Mouse (Mus musculus) hindbrain, embryonic 12.5 days (tissue): ENCODE data around the gene Pgpep1l. TPM values are rescaled to one million over a fixed set of nuclear protein-coding genes. Genes with fewer than 3 reads are reported as not detected.

ENCODE experiments used
- ATAC-seq: fragments of 200-750 bp; cut with Nextera tagmentation; 2 replicates; pipeline ENCODE4 v1.8.0; 2017; ENCODE audit warnings: moderate TSS enrichment; ENCODE audit not compliant: low FRiP score
- H3K27ac ChIP-seq: fragments of 300-500 bp; sonication (generic); 2 replicates; pipeline ENCODE4 v1.5.1; 2016; ENCODE audit warnings: mild to moderate bottlenecking
- H3K27me3 ChIP-seq: fragments of 300-500 bp; sonication (generic); 2 replicates; pipeline ENCODE4 v1.6.1; 2016; ENCODE audit warnings: mild to moderate bottlenecking
- H3K36me3 ChIP-seq: fragments of 300-500 bp; sonication (generic); 2 replicates; pipeline ENCODE4 v1.6.1; 2016; ENCODE audit warnings: mild to moderate bottlenecking
- H3K4me1 ChIP-seq: fragments of 300-500 bp; sonication (generic); 2 replicates; pipeline ENCODE4 v1.6.1; 2016
- H3K4me2 ChIP-seq: fragments of 300-500 bp; sonication (generic); replicated peaks from 2 replicates; pipeline ENCODE4 v1.6.1; 2016; ENCODE audit warnings: mild to moderate bottlenecking
- H3K4me3 ChIP-seq: fragments of 300-500 bp; sonication (generic); 2 replicates; pipeline ENCODE4 v1.5.1; 2016; ENCODE audit warnings: mild to moderate bottlenecking
- H3K9ac ChIP-seq: fragments of 300-500 bp; sonication (generic); 2 replicates; pipeline ENCODE4 v1.6.1; 2016; ENCODE audit warnings: mild to moderate bottlenecking, moderate library complexity
- H3K9me3 ChIP-seq: fragments of 300-500 bp; sonication (generic); replicated peaks from 2 replicates; pipeline ENCODE4 v1.6.1; 2016; ENCODE audit warnings: mild to moderate bottlenecking
- WGBS: fragments of 180-500 bp; shearing (Covaris S2); methylation state at CpG from one replicate; pipeline ENCODE4 v1.1.7; 2016; 5-methylcytosine and 5-hydroxymethylcytosine counted together
- polyA plus RNA-seq: library from polyadenylated mRNA; unstranded; fragments of >200 nt; fragmentation: Nextera tagmentation; extraction: Ambion mirVana; gene quantifications from 2 replicates; pipeline ENCODE4 v1.2.1, GENCODE M21; 2016

Gene Pgpep1l
- not detected in 2 replicates for polyA plus RNA-seq

DNA sequence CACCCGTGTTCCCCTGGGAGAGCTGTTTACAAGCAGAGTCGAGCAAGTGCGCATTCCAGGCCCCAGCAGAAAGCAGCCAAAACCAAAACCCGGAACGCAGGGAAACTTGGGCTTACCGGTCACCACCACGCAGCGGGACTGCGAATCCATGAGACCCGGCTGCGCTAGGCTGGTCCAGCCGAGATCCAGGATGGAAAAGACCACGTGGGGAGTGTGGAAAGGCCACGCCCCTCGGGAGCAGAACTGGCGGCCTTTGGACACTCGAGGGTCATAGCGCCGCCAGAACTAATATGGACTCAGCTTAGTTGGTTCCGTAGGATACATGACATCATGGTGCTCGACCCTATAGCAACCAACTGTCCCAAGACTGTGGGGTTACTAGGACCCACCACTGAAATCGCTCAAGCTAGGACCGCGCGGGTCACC lies at the start of gene Pgpep1l:
TSS of gene Pgpep1l (minus strand) at position 206 of the 426 bp plus-strand sequence.
- H3K36me3 ChIP-seq: no peaks in the 10 kb centered on the region
- peak within 1 kb of the TSS; percentile 14 for H3K4me3 ChIP-seq
- H3K27ac ChIP-seq: no peak within 1 kb of the TSS
- H3K9me3 ChIP-seq: 0 out of 2 replicates have a peak, but pooled peaks cover 3% of the 10 kb centered on the region
- peaks cover 15% of the 10 kb centered on the region for H3K27me3 ChIP-seq
- peak within 1 kb of the TSS; percentile 51 for H3K4me2 ChIP-seq
- H3K4me1 ChIP-seq: peaks cover 26% of the 10 kb centered on the region
- H3K9ac ChIP-seq: no peak within 1 kb of the TSS
- peak; percentile 53; the same call in 1 of the 2 replicates for ATAC-seq
- 8% methylated on average over 25 of the region's 25 CpGs for WGBS

DNA sequence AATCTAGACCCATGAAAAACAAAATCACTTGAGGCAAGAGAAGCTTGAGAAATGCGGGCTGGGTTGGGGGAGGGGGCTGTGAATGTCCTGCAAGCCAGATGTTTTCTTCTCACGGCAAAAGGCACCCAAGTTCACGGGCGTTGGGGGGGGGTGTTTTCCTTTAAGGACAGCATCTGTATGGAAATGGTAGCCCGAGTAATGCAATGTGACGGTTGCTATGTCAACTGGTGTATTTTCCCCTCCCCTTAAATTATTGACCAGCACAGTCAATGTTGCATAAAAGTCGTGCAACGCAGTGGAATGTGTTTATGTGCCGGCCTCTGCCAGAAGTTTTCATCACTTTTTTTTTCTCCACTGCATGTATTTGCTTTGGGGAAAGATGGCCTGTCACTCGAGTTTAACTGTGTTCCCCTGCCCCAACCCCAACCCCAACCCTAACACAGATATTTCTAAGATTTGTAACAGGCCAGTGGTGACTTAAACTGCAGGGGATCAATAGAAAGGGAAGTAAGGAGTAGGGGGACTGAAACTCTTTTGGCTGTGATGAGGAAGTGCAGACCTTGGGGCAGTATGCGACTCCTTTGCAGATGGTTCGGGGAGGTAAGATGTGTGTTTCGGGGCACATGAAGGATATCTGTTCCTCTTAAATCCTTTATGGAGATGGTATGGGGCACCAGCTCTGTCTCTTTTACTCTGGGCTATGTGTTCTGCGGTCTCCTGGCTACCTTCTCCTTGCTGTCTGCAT lies 49.2 kb upstream of the Pgpep1l start:
- no peak overlapping the region for H3K4me3 ChIP-seq
- H3K9ac ChIP-seq: no peak overlapping the region
- H3K27ac ChIP-seq: no peak overlapping the region
- WGBS: 64% methylated on average over 14 of the region's 14 CpGs
- H3K36me3 ChIP-seq: no peaks in the 10 kb centered on the region
- no peaks in the 10 kb centered on the region for H3K9me3 ChIP-seq
- H3K4me1 ChIP-seq: 0 out of 2 replicates have a peak, but pooled peaks cover 4% of the 10 kb centered on the region
- H3K27me3 ChIP-seq: no peaks in the 10 kb centered on the region
- no peak for ATAC-seq
- no peak overlapping the region for H3K4me2 ChIP-seq

DNA sequence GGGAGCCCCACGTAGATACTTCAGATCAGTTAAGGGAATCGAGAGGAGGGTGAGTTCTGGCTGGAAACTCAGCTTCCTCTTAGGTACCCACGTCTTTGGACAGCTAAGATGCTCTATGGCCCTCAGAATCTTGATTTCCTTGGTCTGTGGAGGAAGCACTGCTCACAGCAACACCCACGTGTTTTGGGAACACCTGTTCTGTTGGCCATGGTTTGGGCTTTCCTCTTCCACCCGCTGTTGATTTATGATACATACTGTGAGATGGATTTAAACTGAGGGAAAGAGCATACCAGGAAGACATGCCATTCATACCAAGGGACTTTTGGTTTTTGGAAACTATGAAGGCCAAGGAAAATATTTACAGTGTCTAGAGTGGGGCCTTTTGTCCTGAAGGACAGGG lies 48.4 kb upstream of the Pgpep1l start:
- no peaks in the 10 kb centered on the region for H3K27me3 ChIP-seq
- no peaks in the 10 kb centered on the region for H3K36me3 ChIP-seq
- 0 out of 2 replicates have a peak, but pooled peaks cover 4% of the 10 kb centered on the region for H3K4me1 ChIP-seq
- no peak for ATAC-seq
- H3K9me3 ChIP-seq: no peaks in the 10 kb centered on the region
- H3K4me2 ChIP-seq: no peak overlapping the region
- no peak overlapping the region for H3K4me3 ChIP-seq
- H3K9ac ChIP-seq: no peak overlapping the region
- H3K27ac ChIP-seq: no peak overlapping the region
- 86% methylated on average over 5 of the region's 5 CpGs for WGBS

DNA sequence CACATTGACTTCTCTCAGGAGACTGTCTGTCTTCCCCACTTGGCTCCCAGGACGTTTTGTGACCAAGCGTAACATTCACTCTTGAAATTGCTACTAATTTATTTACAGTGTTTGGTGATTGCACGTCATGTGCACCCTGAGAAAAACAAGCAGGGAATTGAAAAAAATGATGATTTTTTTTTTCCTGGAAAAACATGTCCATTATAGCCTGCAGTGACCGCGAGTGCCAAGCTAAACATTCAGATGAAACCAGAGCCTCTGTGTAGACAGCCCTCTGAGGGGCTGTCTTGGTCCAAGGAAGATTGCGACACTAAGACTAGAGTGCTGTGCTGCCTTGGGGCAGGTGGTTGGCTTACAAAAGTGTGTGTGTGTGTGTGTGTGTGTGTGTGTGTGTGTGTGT lies 47.4 kb upstream of the Pgpep1l start:
- Histone ChIP-seq H3K9me3 (no peaks in the 10 kb centered on the region), H3K4me2 (no peak overlapping the region), H3K4me1 (0 out of 2 replicates have a peak, but pooled peaks cover 4% of the 10 kb centered on the region), H3K27me3 (no peaks in the 10 kb centered on the region), H3K27ac (no peak overlapping the region), H3K9ac (no peak overlapping the region), H3K36me3 (no peaks in the 10 kb centered on the region), H3K4me3 (no peak overlapping the region)
- WGBS: 82% methylated on average over 6 of the region's 6 CpGs
- no peak for ATAC-seq

DNA sequence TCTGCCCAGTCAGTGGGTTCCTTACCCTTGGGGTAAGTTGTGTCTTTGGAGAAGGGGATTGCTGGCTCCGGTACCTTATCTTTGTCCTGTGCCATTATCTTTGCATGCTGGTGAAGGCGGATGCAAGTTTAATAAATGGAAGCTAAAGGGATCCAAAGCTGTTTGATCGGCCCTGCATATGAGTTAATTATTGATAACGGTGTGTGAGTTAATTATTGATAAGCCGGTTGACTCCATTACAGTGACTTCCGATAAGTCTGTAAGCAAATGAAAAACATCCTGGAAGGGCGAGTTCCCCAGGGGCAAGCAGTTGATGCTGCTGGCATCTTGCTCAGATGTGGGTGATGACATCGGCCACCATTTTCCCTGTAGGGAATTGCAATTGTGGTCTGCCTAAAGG lies 42.7 kb upstream of the Pgpep1l start:
- WGBS: 89% methylated on average over 8 of the region's 8 CpGs
- Histone ChIP-seq H3K4me1 (0 out of 2 replicates have a peak, but pooled peaks cover 5% of the 10 kb centered on the region), H3K36me3 (no peaks in the 10 kb centered on the region), H3K9me3 (no peaks in the 10 kb centered on the region), H3K27me3 (no peaks in the 10 kb centered on the region), H3K27ac (no peak overlapping the region), H3K4me2 (no peak overlapping the region), H3K4me3 (no peak overlapping the region), H3K9ac (no peak overlapping the region)
- ATAC-seq: no peak

DNA sequence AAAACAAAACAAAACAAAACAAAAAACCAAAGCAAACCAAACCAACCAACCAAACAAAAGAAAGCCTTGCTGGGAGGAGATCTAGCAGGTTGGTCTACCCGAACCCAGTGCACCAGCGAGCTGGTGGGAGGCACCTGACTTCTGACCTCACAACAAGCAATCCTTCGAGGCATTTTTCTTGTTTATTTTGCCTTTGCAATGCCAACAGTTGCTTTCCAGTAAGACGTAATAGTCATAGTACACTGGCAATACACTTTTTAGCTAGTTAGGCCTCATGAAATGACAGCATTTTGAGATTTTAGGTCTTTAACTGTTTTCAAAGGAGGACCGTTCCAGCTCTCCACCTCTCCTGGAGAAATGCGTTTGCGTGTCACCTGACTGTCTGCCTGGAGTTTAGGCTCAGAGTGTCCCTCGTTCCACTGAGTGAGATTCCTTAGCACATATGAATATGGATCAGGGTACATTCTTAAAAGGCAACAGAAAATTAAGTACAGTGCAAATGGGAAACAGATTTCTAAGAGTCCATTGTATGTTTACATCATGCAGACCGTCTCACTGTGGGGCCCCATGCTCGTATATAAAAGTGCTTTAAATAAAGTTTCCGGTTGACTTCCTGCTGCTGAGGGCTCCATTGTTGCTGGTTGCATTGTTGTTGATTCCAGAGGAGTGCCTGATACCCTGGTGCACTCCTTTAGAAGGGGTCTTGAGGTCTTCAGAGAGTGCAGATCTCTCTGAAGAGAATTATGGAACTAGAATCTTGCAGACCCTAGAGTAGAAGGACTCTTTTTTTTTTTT lies 41.9 kb upstream of the Pgpep1l start:
- no peaks in the 10 kb centered on the region for H3K36me3 ChIP-seq
- no peak overlapping the region for H3K9ac ChIP-seq
- H3K27me3 ChIP-seq: no peaks in the 10 kb centered on the region
- no peak overlapping the region for H3K4me3 ChIP-seq
- ATAC-seq: no peak
- no peak overlapping the region for H3K27ac ChIP-seq
- H3K4me1 ChIP-seq: 0 out of 2 replicates have a peak, but pooled peaks cover 5% of the 10 kb centered on the region
- no peaks in the 10 kb centered on the region for H3K9me3 ChIP-seq
- no peak overlapping the region for H3K4me2 ChIP-seq
- 45% methylated on average over 11 of the region's 11 CpGs for WGBS

DNA sequence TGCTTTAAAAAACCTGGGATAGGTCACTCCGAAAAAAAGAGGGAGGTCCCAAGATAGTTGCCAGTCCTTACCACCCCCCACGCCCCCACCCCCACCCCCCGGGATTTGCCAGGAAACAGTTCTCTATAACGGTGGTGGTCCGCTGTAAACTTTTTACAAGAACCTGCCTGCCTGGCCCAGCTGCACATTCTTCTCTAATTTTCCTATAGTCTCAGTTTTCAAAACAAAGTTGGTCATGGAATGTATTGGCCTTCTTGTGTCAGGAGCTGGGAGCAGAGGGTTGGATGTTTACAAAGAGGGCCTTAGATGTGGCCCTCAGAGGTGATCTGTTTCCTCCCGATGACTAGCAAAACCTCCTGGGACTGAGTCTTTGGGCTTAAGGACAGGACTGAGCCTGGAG lies 39.7 kb upstream of the Pgpep1l start:
- ATAC-seq: no peak

DNA sequence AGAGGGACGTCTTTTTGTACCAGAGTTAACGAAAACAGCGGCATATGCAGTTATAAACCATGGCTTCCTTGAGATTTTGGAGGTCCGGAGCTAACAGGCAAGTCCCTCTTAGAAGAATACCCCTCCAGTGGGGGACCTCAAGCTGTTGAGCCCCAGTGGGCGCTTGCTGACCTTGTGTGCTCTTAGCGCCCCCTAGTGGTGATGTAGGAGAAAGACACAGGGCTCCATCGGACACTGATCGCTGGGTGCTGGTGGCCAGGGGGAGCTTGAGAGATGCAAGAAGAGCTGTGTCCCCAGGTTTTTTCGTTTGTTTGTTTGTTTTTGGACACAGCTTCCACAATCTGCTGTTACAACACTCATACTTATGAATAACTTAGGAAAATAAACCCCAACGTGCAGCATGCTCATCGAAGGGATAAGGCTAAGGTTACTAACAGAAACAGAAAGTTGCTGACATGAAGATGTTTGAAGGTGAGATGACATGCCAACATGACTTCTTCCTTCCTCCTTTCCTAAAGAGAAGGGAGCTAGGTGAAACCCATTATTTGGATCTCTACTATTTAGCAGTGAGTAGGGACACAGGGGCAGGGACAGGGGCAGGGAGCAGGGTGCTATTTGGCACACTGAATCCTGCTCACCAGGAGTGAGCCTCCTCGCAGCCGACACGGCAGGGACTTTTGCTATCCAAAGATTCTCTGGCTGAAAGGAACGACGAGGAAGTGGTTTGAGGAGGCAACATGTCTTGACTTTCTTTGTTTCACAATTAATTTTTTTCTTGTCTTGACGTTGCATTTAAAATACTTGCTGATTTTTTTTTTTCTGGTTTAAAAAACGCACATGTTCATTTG lies 38.8 kb upstream of the Pgpep1l start:
- Histone ChIP-seq H3K4me1 (0 out of 2 replicates have a peak, but pooled peaks cover 5% of the 10 kb centered on the region), H3K9ac (no peak overlapping the region), H3K27ac (no peak overlapping the region), H3K4me2 (peak overlapping the region; percentile 11; the same call in 1 of the 2 replicates), H3K4me3 (no peak overlapping the region), H3K27me3 (no peaks in the 10 kb centered on the region), H3K36me3 (no peaks in the 10 kb centered on the region), H3K9me3 (no peaks in the 10 kb centered on the region)
- peak; percentile 86 for ATAC-seq
- WGBS: 30% methylated on average over 18 of the region's 18 CpGs

More for the DNA sequence above, 39.7 kb upstream of the Pgpep1l start:
- Histone ChIP-seq H3K27ac (no peak overlapping the region), H3K4me2 (no peak overlapping the region), H3K36me3 (no peaks in the 10 kb centered on the region), H3K9me3 (no peaks in the 10 kb centered on the region), H3K9ac (no peak overlapping the region), H3K27me3 (no peaks in the 10 kb centered on the region), H3K4me1 (0 out of 2 replicates have a peak, but pooled peaks cover 5% of the 10 kb centered on the region), H3K4me3 (no peak overlapping the region)
- WGBS: 55% methylated on average over 6 of the region's 6 CpGs

DNA sequence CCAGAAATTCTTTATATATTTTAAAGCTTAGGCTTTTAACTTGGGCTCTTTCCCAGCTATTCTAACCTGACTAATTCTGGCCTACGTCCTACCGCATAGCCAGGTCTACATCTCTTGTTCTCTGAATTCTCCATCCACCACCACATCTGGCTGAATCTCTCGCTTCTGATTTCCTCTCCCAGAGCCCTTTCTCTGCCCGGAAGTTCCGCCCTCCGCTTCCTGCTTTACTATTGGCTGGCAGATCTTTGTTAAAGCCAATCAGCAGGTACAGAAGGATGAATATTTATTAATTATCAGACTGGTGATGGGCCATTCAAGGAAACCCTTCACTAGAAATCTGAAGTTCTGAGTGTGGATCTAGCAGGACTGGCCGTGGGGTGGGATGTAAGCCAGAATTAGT lies 37.1 kb upstream of the Pgpep1l start:
- ATAC-seq: no peak
- 83% methylated on average over 7 of the region's 7 CpGs for WGBS
- no peak overlapping the region for H3K4me2 ChIP-seq
- no peaks in the 10 kb centered on the region for H3K27me3 ChIP-seq
- no peak overlapping the region for H3K4me3 ChIP-seq
- no peaks in the 10 kb centered on the region for H3K36me3 ChIP-seq
- no peak overlapping the region for H3K27ac ChIP-seq
- H3K9me3 ChIP-seq: no peaks in the 10 kb centered on the region
- H3K4me1 ChIP-seq: 0 out of 2 replicates have a peak, but pooled peaks cover 5% of the 10 kb centered on the region
- H3K9ac ChIP-seq: no peak overlapping the region

DNA sequence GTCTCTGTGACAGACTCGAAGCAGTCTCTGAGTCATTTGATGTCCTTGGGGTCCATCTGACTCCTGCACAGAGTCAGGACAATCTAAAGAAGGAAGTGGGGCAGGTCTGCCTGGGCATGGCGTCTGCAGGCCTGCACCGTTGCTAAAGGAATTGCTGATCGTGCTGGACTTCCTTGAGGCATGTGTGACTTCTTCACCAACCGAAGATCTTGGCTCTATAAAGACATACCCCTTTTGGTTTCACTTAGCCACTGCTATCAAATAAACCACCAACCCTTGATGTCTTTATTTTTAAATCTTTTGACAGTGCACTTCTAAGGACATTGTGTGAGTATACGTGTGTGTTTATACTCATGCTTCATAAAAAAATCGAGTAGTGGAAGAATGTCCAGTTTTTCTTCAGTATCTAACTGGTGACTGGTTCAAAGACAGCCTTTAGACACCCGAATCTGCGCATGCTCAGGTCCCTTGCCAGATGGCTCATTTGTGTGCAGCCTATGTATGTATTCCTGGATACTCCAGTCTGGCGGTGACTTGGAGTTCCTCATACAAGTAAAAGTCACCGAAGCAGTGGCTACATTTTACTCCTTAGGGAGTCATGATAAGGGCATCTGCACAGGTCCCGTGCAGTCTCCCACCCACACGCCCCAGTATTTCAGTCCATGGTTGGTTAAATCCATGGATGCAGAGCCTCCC lies 34.5 kb upstream of the Pgpep1l start:
- Histone ChIP-seq H3K9ac (no peak overlapping the region), H3K36me3 (no peaks in the 10 kb centered on the region), H3K4me1 (0 out of 2 replicates have a peak, but pooled peaks cover 5% of the 10 kb centered on the region), H3K27me3 (no peaks in the 10 kb centered on the region), H3K4me3 (no peak overlapping the region), H3K4me2 (no peak overlapping the region), H3K9me3 (no peaks in the 10 kb centered on the region), H3K27ac (no peak overlapping the region)
- 86% methylated on average over 13 of the region's 13 CpGs for WGBS
- no peak for ATAC-seq

DNA sequence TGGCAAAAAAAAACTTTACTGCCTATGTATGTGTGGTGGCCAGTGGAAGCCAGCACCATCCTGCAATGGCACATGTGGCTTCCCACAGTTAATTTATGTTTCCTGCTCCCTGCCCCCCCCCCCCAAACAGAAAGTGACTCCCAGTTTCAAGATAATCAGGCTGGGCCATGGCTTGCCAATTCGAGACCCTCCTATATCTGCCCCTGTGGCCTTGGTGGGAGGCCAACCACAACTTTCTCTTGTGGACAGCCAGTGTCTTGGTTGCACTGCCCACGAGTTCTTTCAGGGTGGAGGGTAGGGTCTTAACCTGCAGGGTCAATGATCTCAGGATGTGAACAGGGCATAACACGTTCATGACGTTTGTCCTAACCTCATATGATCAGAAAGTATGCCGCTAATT lies 32.5 kb upstream of the Pgpep1l start:
- Histone ChIP-seq H3K27ac (no peak overlapping the region), H3K36me3 (no peaks in the 10 kb centered on the region), H3K27me3 (no peaks in the 10 kb centered on the region), H3K9ac (no peak overlapping the region), H3K4me3 (no peak overlapping the region), H3K4me2 (no peak overlapping the region), H3K4me1 (no peaks in the 10 kb centered on the region), H3K9me3 (no peaks in the 10 kb centered on the region)
- no peak for ATAC-seq
- 94% methylated on average over 5 of the region's 5 CpGs for WGBS
